Mouse (Mus musculus): Measurements from ENCODE around the gene Atp2c2. TPM values are rescaled to one million over a fixed set of nuclear protein-coding genes. Genes with fewer than 3 reads are reported as not detected.

Atp2c2 gene
- total and polyA plus RNA-seq, 2 experiments from 2014 or later = 0.26 to 0.98 TPM

DNA sequence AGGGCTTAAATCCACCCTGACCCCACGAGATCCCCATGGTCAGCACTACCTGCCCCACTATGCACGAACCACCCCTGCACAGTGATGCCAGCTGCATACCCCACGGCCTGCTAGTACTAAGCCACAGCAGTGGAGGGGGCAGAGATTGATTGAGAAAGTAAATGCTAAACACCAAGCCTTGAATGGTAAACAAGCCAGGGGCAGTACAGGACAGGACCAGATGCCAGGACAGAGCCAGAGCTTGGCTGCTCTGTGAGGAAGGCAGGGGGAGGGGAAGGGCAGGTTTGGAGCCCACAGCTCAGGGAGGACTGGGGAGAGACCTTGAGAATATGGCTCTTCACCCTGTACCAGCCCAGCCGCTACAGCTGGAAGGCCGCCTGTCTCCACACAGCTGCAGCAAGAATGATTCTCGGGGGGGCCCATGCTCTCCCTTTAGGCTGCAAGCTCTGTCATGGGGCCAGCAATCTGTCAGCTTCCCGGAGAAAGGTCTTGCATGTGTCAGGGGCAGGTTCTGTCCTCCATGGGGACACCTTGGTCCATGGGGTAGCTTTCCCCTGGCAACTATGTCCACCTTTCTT is 76.9 kb downstream of the Atp2c2 start:
- H3K9me3 ChIP-seq (ENCODE audit: low read length) = no peaks in the 10 kb centered on the region
- H3K27ac ChIP-seq = no peak overlapping the region
- TF ChIP-seq CTCF (IDR thresholded peaks at IDR 0.05; ENCODE audit: low read depth) = no peak
- H3K9ac ChIP-seq (replicated peaks; ENCODE audit: low read length) = no peak overlapping the region
- WGBS = 77% methylated on average over 7 of the region's 7 CpGs
- H3K4me2 ChIP-seq (ENCODE audit: low read depth, low read length) = peak overlapping the region; percentile 92; the same call in 1 of the 2 replicates
- no peak overlapping the region for H3K4me3 ChIP-seq (ENCODE audit: low read length)
- DNase-seq (ENCODE audit: low spot score) = no peak
- H3K4me1 ChIP-seq (ENCODE audit: insufficient read depth, low read length) = peaks cover 16% of the 10 kb centered on the region; the same call in 1 of the 2 replicates
- H3K27me3 ChIP-seq (ENCODE audit: insufficient read depth, low read length) = no peaks in the 10 kb centered on the region
- no peak for ATAC-seq
- no peaks in the 10 kb centered on the region for H3K36me3 ChIP-seq (ENCODE audit: insufficient read depth, low read length)

DNA sequence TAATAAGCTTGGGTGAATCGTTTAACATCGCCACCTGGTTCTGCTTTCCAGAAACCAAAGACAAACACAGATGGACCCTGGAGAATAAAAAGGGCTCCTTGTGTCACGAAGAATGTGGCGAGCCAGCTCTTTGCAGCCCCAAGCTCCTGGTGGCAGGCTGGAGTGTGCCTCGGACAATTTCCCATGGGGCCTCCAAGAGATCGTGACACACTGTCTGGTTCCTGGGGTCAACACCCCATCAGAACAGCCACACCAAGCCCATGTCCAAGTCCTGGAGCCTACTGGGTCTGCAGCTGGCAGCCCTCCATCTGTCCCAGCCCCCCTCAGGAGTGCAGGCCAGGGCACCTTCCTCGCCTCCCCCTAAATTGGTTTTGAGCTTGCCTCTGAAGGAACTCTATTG is 78.0 kb downstream of the Atp2c2 start:
- WGBS = 10% methylated on average over 7 of the region's 7 CpGs
- DNase-seq (ENCODE audit: low spot score) (peak; percentile 47), ATAC-seq (no peak; the same call in 1 of the 2 replicates)
- no peaks in the 10 kb centered on the region for H3K9me3 ChIP-seq (ENCODE audit: low read length)
- peak overlapping the region; percentile 87 for H3K27ac ChIP-seq
- H3K4me3 ChIP-seq (ENCODE audit: low read length) = peak overlapping the region; percentile 62
- peaks cover 16% of the 10 kb centered on the region; the same call in 1 of the 2 replicates for H3K4me1 ChIP-seq (ENCODE audit: insufficient read depth, low read length)
- H3K9ac ChIP-seq (replicated peaks; ENCODE audit: low read length) = peak overlapping the region; percentile 72
- TF ChIP-seq CTCF (IDR thresholded peaks at IDR 0.05; ENCODE audit: low read depth) = no peak
- peak overlapping the region; percentile 92 for H3K4me2 ChIP-seq (ENCODE audit: low read depth, low read length)
- no peaks in the 10 kb centered on the region for H3K36me3 ChIP-seq (ENCODE audit: insufficient read depth, low read length)
- no peaks in the 10 kb centered on the region for H3K27me3 ChIP-seq (ENCODE audit: insufficient read depth, low read length)

DNA sequence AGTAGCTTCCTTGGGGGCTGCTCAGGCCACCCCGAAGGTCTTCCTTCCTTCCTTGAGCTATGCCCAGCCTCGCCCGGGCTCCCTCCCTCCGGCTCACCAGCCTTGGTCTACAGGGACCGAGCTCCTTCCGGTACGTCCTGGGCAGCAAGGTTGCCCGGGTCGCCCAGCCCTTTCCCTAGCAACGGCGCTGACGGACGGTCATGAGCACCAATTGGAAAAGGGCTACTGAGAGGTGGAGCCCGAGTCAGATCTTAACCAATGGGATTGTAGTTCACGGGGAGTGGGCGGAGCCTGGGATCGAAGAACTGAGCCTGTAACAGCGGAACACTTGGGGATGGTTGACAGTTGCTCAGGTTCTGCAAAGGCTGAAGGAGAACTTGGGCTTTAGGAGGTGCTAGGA is 78.5 kb downstream of the Atp2c2 start, which contains the start of gene Tldc1:
Tldc1 (minus strand) TSS at position 154 of the 400 bp plus-strand sequence.
- peak within 1 kb of the TSS; percentile 87 for H3K27ac ChIP-seq
- H3K4me3 ChIP-seq (ENCODE audit: low read length) = peak within 1 kb of the TSS; percentile 62
- H3K9me3 ChIP-seq (ENCODE audit: low read length) = no peaks in the 10 kb centered on the region
- H3K4me2 ChIP-seq (ENCODE audit: low read depth, low read length) = peak within 1 kb of the TSS; percentile 92
- DNase-seq (ENCODE audit: low spot score) (peak; percentile 99), ATAC-seq (peak; percentile 96)
- H3K4me1 ChIP-seq (ENCODE audit: insufficient read depth, low read length) = peaks cover 16% of the 10 kb centered on the region; the same call in 1 of the 2 replicates
- H3K36me3 ChIP-seq (ENCODE audit: insufficient read depth, low read length) = no peaks in the 10 kb centered on the region
- peak within 1 kb of the TSS; percentile 72 for H3K9ac ChIP-seq (replicated peaks; ENCODE audit: low read length)
- H3K27me3 ChIP-seq (ENCODE audit: insufficient read depth, low read length) = no peaks in the 10 kb centered on the region
- TF ChIP-seq CTCF (IDR thresholded peaks at IDR 0.05; ENCODE audit: low read depth) = no peak
- under 1% methylated on average over 18 of the region's 18 CpGs for WGBS

DNA sequence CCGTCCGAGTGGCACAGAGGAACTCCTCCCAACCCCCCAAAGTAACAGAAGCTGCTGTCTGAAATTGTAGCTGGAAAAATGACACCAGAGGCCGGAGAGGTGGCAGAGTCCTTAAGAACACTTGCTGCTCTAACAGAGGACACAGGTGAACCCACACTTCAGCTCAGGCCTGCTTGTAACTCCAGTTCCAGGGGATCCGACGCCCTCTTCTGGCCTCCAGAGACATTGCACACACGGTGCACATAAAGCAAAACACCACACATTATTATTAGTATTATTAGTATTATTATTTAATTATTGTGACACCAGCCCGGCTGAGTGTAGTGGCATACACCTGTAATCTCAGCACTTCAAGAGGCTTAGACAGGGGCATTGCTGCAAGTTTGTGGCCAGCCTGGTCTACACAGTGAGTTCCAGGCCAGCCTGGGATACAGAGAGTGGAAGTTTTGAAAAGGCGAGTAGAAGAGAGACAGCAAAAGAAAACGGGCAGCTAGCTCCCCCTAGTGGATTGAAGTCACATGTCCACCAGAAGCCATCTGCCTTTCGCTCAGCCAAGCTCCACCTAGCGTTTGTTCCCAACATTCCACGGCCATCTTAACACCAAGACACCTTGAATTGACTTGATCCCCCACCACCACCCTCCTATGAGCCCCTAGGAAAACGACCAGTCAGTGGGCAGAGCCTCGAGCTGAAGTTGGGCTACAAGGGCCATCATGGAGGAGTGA is 79.4 kb downstream of the Atp2c2 start:
- 0 out of 2 replicates have a peak overlapping the region, but pooled peaks have one; percentile 72 for H3K9ac ChIP-seq (replicated peaks; ENCODE audit: low read length)
- H3K9me3 ChIP-seq (ENCODE audit: low read length) = no peaks in the 10 kb centered on the region
- WGBS = 26% methylated on average over 14 of the region's 14 CpGs
- peaks cover 16% of the 10 kb centered on the region; the same call in 1 of the 2 replicates for H3K4me1 ChIP-seq (ENCODE audit: insufficient read depth, low read length)
- H3K4me3 ChIP-seq (ENCODE audit: low read length) = no peak overlapping the region
- peak; percentile 98 for TF ChIP-seq CTCF (IDR thresholded peaks at IDR 0.05; ENCODE audit: low read depth)
- ATAC-seq = peak; percentile 28
- DNase-seq (ENCODE audit: low spot score) = peak; percentile 94
- H3K36me3 ChIP-seq (ENCODE audit: insufficient read depth, low read length) = no peaks in the 10 kb centered on the region
- H3K27ac ChIP-seq = peak overlapping the region; percentile 87
- no peaks in the 10 kb centered on the region for H3K27me3 ChIP-seq (ENCODE audit: insufficient read depth, low read length)
- H3K4me2 ChIP-seq (ENCODE audit: low read depth, low read length) = peak overlapping the region; percentile 92

DNA sequence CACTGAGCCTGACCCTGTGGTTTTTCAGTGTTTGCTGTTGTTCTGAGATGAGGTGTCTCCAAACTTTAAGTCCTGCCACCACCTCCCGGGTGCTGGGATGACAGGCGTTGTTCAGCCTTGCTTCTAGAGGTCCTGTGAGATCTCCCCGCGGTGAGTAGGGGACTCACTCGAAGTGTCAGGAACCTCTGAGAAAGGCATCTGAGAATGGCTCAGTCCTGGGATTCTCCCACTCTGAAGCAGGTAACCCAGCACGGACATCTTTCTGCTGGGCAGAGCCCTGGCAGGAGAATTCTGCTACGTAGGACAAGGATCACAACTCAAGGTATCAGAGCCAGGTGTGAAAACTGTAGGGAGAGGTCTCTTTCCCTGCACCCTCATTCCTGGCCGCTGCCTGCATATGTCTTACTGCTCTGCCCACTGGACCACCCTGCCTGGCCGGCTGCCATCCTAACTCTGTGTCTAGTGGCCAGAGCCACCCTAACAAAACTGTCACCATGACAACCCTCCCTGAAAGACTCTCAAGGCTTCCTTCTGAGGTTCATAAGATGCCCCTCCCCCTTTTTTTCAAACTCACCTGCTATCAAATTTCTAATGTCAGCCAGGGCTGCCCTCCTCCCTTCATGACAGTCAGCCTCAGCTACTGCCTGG is 80.7 kb downstream of the Atp2c2 start:
- DNase-seq (ENCODE audit: low spot score) (no peak), ATAC-seq (no peak)
- no peak overlapping the region for H3K4me2 ChIP-seq (ENCODE audit: low read depth, low read length)
- H3K36me3 ChIP-seq (ENCODE audit: insufficient read depth, low read length) = no peaks in the 10 kb centered on the region
- 80% methylated on average over 9 of the region's 9 CpGs for WGBS
- no peak overlapping the region for H3K27ac ChIP-seq
- TF ChIP-seq CTCF (IDR thresholded peaks at IDR 0.05; ENCODE audit: low read depth) = no peak
- no peak overlapping the region for H3K9ac ChIP-seq (replicated peaks; ENCODE audit: low read length)
- no peaks in the 10 kb centered on the region for H3K9me3 ChIP-seq (ENCODE audit: low read length)
- peaks cover 16% of the 10 kb centered on the region; the same call in 1 of the 2 replicates for H3K4me1 ChIP-seq (ENCODE audit: insufficient read depth, low read length)
- H3K27me3 ChIP-seq (ENCODE audit: insufficient read depth, low read length) = no peaks in the 10 kb centered on the region
- no peak overlapping the region for H3K4me3 ChIP-seq (ENCODE audit: low read length)

DNA sequence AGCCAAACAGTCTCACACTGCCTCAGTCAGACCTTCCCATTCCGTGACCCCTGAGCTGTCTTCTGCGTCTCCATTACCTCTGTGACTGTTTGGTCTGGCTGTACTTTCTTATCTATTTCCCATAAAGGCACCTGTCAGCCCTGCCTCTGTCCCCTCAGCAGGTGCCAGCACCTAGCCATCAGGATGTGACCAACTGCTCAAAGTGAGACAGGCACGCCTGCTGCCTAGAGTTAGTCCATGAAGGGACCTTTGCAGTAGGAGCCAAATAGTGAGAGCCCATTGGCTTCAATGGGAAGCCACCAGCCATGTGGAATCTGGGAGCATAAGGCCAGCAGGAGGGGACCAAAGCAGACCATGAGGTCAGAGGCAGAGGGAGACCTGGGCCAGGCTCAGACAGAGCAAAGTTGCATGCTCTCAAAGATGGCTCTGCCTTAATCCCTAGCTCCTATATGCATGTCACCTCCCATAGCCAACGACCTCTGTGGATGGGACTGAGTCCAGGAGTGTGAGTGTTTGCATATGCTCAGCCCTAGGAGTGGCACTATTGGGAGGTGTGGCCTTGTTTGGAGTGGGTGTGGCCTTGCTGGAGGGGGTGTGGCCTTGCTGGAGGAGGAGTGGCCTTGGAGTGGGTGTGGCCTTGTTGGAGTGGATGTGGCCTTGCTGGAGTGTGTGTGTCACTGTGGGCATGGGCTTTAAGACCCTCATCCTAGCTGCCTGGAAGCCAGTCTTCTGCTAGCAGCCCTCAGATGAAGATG is 81.5 kb downstream of the Atp2c2 start:
- H3K27ac ChIP-seq = no peak overlapping the region
- no peak overlapping the region for H3K4me3 ChIP-seq (ENCODE audit: low read length)
- ATAC-seq (no peak), DNase-seq (ENCODE audit: low spot score) (no peak)
- H3K4me2 ChIP-seq (ENCODE audit: low read depth, low read length) = no peak overlapping the region
- H3K4me1 ChIP-seq (ENCODE audit: insufficient read depth, low read length) = peaks cover 16% of the 10 kb centered on the region; the same call in 1 of the 2 replicates
- TF ChIP-seq CTCF (IDR thresholded peaks at IDR 0.05; ENCODE audit: low read depth) = no peak
- no peaks in the 10 kb centered on the region for H3K27me3 ChIP-seq (ENCODE audit: insufficient read depth, low read length)
- WGBS = 77% methylated on average over 4 of the region's 4 CpGs
- no peaks in the 10 kb centered on the region for H3K36me3 ChIP-seq (ENCODE audit: insufficient read depth, low read length)
- no peaks in the 10 kb centered on the region for H3K9me3 ChIP-seq (ENCODE audit: low read length)
- H3K9ac ChIP-seq (replicated peaks; ENCODE audit: low read length) = no peak overlapping the region
